Mouse (Mus musculus) c-Kit-negative CD71-positive TER-119-positive erythroid progenitor cells, embryonic 14.5 days (primary cell): ENCODE data around the gene Plg.

Experiments
- DNase-seq: peaks from one replicate; pipeline ENCODE4 v3.0.0-alpha.2; 2013; ENCODE audit warnings: low read depth, low spot score

The Plg gene

DNA sequence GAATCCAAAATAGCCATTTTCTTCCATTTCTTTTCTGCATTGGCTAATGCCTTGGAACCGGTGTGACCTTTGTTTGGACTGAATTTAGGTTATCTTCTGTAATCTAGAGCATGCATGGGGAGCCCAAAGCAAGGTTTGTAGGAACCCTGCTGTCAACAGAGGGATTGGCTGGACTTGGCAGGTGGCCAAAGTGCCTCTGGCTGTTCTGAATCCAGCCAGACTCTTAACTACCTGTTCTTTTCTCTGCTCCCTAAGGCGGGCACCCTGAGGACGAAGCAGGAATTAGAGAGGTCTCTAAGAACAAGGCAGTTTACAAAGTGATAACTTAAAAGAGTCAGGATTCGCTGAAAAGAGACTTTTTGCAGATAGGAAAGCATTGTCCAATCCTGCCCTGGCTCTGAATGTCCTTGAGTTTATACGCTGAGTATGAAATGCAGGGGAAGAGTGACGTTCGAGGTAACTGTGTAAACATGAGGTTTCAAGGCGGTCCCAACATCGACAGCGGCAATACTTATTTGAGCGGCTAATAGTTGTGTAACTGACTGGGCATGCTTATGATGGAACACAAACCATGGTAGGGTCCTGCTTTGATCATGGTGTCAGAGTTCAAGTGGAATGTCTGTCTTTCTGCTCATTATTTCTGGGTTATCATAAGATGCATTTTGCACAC lies 74.6 kb downstream of the Plg start:
- no peak for DNase-seq

DNA sequence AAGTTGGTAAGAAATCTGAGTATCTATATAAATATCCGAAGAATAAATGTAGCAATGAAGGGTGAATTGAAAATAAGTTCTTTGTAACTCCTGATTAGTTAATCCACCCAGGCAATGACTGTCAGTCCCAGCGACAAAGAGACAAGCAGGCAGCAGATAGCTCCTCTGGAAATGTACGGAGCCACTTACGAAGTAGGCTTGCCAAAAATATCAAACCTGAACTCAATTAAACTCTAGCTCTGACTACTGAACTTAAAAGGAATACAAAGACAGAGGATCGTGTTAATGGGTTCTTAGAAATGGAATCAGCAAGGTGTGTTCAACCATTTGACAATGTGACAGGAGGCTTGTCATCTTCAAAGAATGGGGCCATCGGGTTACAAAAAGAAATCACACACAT lies 75.3 kb downstream of the Plg start:
- DNase-seq, result no peak

DNA sequence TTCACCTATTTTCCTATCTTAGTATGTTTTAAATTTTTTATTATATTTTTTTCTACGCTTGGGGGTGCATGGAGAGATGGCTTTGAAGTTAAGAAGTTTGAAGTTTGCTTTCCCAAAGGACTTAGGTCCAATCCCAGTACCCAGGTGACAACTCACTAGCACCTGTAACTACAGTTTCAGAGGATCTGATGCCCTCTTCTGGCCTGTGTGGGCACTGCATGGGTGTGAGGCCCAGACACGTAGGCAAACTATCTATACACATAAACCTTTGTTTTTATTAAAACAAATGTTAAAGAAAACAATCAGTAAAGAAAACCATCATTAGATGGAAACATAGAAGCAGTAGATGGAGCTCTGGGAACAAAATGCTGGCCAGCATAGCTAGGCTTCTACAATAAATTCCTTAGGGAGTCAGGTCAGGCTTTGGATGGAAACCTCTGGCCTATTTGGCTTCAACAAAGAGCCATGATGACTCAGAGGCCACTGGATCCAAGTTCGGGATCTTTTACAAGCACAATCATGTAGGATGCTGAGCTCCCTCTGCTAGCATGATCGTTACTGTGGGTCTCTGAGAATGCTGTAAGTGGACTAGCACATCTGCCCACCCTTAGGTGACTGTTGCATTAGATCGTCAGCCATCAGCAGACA lies 76.9 kb downstream of the Plg start:
- DNase-seq, result no peak

DNA sequence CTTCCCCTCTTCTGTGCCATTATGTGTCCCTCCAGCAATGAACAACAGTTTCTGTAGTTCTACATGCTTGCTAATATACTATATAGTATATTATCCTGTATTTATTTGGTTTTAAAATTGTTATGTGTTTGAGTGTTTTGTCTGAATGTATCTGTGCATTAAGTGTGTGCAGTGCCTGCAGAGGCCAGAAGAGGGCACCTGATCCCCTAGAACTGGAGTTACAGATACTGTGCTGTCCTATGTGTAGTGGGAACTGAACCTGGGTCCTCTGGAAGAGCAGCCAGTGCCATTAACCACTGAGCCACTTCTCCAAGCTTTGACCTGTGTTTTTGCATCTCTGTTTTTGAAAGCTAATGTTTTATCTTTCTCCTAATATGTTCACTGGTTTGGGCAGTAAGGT lies 82.8 kb downstream of the Plg start:
- no peak for DNase-seq

DNA sequence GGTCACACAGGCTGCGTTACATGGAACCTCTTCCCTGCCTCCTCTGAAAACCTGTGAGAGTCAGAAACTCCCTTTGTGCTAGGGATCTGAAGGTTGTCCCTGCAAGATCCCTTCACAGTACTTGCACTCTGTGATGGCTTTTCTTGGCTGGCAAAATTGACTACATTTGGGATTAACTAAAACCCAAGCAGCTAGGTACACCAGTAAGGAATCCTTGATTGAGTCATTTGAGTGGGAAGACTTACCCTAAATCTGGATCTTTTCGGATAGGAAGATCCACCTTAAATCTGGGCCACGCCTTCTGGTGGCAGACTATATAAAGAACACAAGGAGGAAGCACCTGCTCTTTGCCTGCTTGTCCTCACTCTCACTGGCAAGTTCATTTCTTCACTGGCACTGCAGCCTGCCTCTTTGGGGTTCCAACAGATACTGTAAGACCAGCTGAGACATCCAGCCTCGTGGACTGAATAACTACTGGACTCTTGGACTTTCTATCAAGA lies 88.1 kb downstream of the Plg start:
- DNase-seq, result no peak

DNA sequence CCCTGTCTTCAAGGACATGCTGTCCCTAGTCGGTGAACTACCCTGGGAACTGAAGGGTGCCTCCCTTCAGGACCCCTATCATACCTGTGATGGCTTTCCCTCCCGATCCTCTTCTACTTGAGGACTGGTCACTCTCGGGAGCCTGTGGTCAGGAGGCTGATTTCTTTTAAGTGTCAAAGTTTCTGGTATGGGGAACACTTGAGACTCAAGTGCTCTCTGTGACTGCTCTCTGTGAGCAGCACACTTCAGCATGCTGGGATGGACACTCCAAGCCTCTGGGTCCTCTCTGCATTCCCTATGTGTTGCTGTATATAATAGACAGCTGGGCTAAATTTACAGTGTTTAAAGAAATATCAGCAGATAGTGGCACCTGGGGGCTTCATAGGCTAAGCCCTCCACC lies 89.2 kb downstream of the Plg start:
- DNase-seq, result no peak

DNA sequence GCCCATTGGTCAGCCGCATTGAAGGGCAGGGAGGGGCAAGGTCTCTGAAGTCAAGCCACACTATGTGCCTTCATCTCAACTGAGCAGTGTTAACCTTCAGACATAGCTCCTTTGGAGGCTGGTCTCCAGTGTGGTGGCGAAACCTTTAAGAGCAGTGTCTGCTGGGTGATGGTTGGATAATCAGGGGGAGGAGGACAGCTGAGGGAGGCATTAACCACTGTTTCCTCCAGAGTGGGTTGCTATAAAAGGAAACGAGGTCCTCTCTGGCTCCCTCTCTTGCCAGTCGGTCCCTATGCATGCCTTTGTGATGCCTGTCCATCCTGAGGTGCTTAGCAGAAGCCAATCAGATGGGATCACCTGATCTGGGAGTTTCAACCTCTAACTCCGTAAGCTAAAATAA lies 90.3 kb downstream of the Plg start:
- no peak for DNase-seq
